In genomic region chr10:79909092-79909922, GRCm38 (mm10) we compare ENCODE assay signal across 8 mouse cellular contexts. TPM values are rescaled to one million over a fixed set of nuclear protein-coding genes. Genes with fewer than 3 reads are reported as not detected.
DNase-seq lines count a peak whose midpoint lies in the region; ATAC-seq and TF ChIP-seq lines count a peak whose summit lies in the region.

No protein-coding gene starts in this region.

- peak overlapping the region; percentile 98 for H3K27ac ChIP-seq in embryonic facial prominence, embryonic 14.5 days (replicated peaks; ENCODE audit: low read depth, low read length)
- H3K27ac ChIP-seq in hindbrain, embryonic 13.5 days: peak overlapping the region; percentile 98
- H3K27ac ChIP-seq in limb, embryonic 11.5 days (replicated peaks; ENCODE audit: low read depth, low read length): no peak overlapping the region

- peak overlapping the region; percentile 97 for H3K9ac ChIP-seq in embryonic facial prominence, embryonic 14.5 days (ENCODE audit: low read depth, low read length)
- H3K9ac ChIP-seq in hindbrain, embryonic 13.5 days: peak overlapping the region; percentile 64
- no peak overlapping the region for H3K9ac ChIP-seq in limb, embryonic 11.5 days (ENCODE audit: low read length)

- no peaks in the 10 kb centered on the region for H3K27me3 ChIP-seq in E14TG2a.4 (ENCODE audit: insufficient read depth, low read length)
- no peaks in the 10 kb centered on the region for H3K27me3 ChIP-seq in embryonic facial prominence, embryonic 14.5 days (replicated peaks; ENCODE audit: control insufficient read depth, insufficient read depth, low read length)
- no peaks in the 10 kb centered on the region for H3K27me3 ChIP-seq in hindbrain, embryonic 13.5 days
- H3K27me3 ChIP-seq in limb, embryonic 11.5 days (ENCODE audit: control insufficient read depth, insufficient read depth, low read length): no peaks in the 10 kb centered on the region

- WGBS in embryonic facial prominence, embryonic 14.5 days: 24% methylated on average over 14 of the region's 14 CpGs
- WGBS in hindbrain, embryonic 13.5 days: 25% methylated on average over 14 of the region's 14 CpGs
- WGBS in limb, embryonic 11.5 days: 23% methylated on average over 14 of the region's 14 CpGs

- no peaks in the 10 kb centered on the region for H3K9me3 ChIP-seq in E14TG2a.4 (ENCODE audit: low read length)
- no peaks in the 10 kb centered on the region for H3K9me3 ChIP-seq in embryonic facial prominence, embryonic 14.5 days (ENCODE audit: control insufficient read depth, low read length)
- H3K9me3 ChIP-seq in hindbrain, embryonic 13.5 days: no peaks in the 10 kb centered on the region
- no peaks in the 10 kb centered on the region; the same call in 1 of the 2 replicates for H3K9me3 ChIP-seq in limb, embryonic 11.5 days (ENCODE audit: control insufficient read depth, low read length)

- peak; percentile 69 for ATAC-seq in embryonic facial prominence, embryonic 14.5 days (ENCODE audit: low read depth)
- ATAC-seq in hindbrain, embryonic 13.5 days (ENCODE audit: low FRiP score): peak; percentile 50
- ATAC-seq in limb, embryonic 11.5 days (ENCODE audit: insufficient number of reproducible peaks, low FRiP score, low TSS enrichment, low read depth): no peak

- H3K4me1 ChIP-seq in E14TG2a.4 (replicated peaks; ENCODE audit: low read depth, low read length): peaks cover 42% of the 10 kb centered on the region
- H3K4me1 ChIP-seq in embryonic facial prominence, embryonic 14.5 days (ENCODE audit: control insufficient read depth, insufficient read depth, low read length): no peaks in the 10 kb centered on the region
- H3K4me1 ChIP-seq in hindbrain, embryonic 13.5 days (replicated peaks): peaks cover 20% of the 10 kb centered on the region
- no peaks in the 10 kb centered on the region for H3K4me1 ChIP-seq in limb, embryonic 11.5 days (ENCODE audit: control insufficient read depth, insufficient read depth, low read length)

- peaks cover 42% of the 10 kb centered on the region for H3K36me3 ChIP-seq in E14TG2a.4 (ENCODE audit: insufficient read depth, low read length)
- H3K36me3 ChIP-seq in embryonic facial prominence, embryonic 14.5 days (ENCODE audit: control insufficient read depth, insufficient read depth, low read length): peaks cover 51% of the 10 kb centered on the region
- H3K36me3 ChIP-seq in hindbrain, embryonic 13.5 days: peaks cover 54% of the 10 kb centered on the region
- peaks cover 12% of the 10 kb centered on the region; the same call in 1 of the 2 replicates for H3K36me3 ChIP-seq in limb, embryonic 11.5 days (ENCODE audit: control insufficient read depth, insufficient read depth, low read length)

- no peak for TF ChIP-seq CTCF in E14TG2a.4 (conservative IDR thresholded peaks at IDR 0.05; ENCODE audit: low read length)

- H3K4me3 ChIP-seq in E14TG2a.4 (replicated peaks; ENCODE audit: low read length): peak overlapping the region; percentile 94
- H3K4me3 ChIP-seq in embryonic facial prominence, embryonic 14.5 days (ENCODE audit: low read depth, low read length): peak overlapping the region; percentile 78
- peak overlapping the region; percentile 63 for H3K4me3 ChIP-seq in hindbrain, embryonic 13.5 days
- H3K4me3 ChIP-seq in limb, embryonic 11.5 days (ENCODE audit: low read depth, low read length): no peak overlapping the region

- peak; percentile 16 for DNase-seq in gastrocnemius, postnatal 25 days
- no peak for DNase-seq in gastrocnemius, adult 8-10 months (ENCODE audit: low spot score in 2 of 2)
- peak; percentile 63 for DNase-seq in embryonic facial prominence, embryonic 14.5 days (ENCODE audit: low spot score)
- peak; percentile 59 for DNase-seq in limb, embryonic 11.5 days (ENCODE audit: low spot score)
- peak; percentile 54 to 57 for DNase-seq in natural killer cell, adult 2 months (ENCODE audit: low spot score in 2 of 2)
- DNase-seq in Muller cell, postnatal 12 days (ENCODE audit: inconsistent ontology term): no peak

- peak overlapping the region; percentile 50 for H3K4me2 ChIP-seq in embryonic facial prominence, embryonic 14.5 days (ENCODE audit: low read depth, low read length)
- peak overlapping the region; percentile 53 for H3K4me2 ChIP-seq in hindbrain, embryonic 13.5 days
- no peak overlapping the region for H3K4me2 ChIP-seq in limb, embryonic 11.5 days (ENCODE audit: low read depth, severe bottlenecking)

RNA-seq across cellular contexts. Expression of gene Med16, which starts 0.6 kb away (rescaled TPM):
- total RNA-seq in gastrocnemius, postnatal 25 days (2021): 10 to 100 TPM; 29.2 to 34.4 TPM
- 10 to 100 TPM; 30.8 to 37.1 (median 32.9) TPM for total RNA-seq in gastrocnemius, adult 8-10 months (2022)
- polyA plus RNA-seq in embryonic facial prominence, embryonic 14.5 days (2014; fragmentation: Nextera tagmentation; extraction: Ambion mirVana): 33.7 and 40.2 TPM in 2 replicates
- polyA plus RNA-seq in hindbrain, embryonic 13.5 days (2015; fragmentation: Nextera tagmentation; extraction: Ambion mirVana): 55.3 and 58.3 TPM in 2 replicates
- polyA plus RNA-seq in limb, embryonic 11.5 days (2014; fragmentation: Nextera tagmentation; extraction: Ambion mirVana): 43.1 and 43.8 TPM in 2 replicates

RNA-seq across cellular contexts. Expression of gene Gm26602, which starts 1.3 kb away (rescaled TPM):
- total RNA-seq in gastrocnemius, postnatal 25 days (2021): not detected
- total RNA-seq in gastrocnemius, adult 8-10 months (2022): not detected
- 4.1 and 6.7 TPM in 2 replicates for polyA plus RNA-seq in embryonic facial prominence, embryonic 14.5 days (2014; fragmentation: Nextera tagmentation; extraction: Ambion mirVana)
- polyA plus RNA-seq in hindbrain, embryonic 13.5 days (2015; fragmentation: Nextera tagmentation; extraction: Ambion mirVana): 20.6 and 22.0 TPM in 2 replicates
- 6.7 TPM in 1 of 2 replicates, not detected in the other for polyA plus RNA-seq in limb, embryonic 11.5 days (2014; fragmentation: Nextera tagmentation; extraction: Ambion mirVana)

RNA-seq across cellular contexts. Expression of gene Kiss1r, which starts 7.5 kb away (rescaled TPM):
- under 1 TPM; 0.18 to 0.29 TPM for total RNA-seq in gastrocnemius, postnatal 25 days (2021)
- under 1 TPM; 0.13 to 0.36 (median 0.22) TPM for total RNA-seq in gastrocnemius, adult 8-10 months (2022)
- 0.56 and 0.58 TPM in 2 replicates for polyA plus RNA-seq in embryonic facial prominence, embryonic 14.5 days (2014; fragmentation: Nextera tagmentation; extraction: Ambion mirVana)
- polyA plus RNA-seq in hindbrain, embryonic 13.5 days (2015; fragmentation: Nextera tagmentation; extraction: Ambion mirVana): 2.1 and 2.3 TPM in 2 replicates
- polyA plus RNA-seq in limb, embryonic 11.5 days (2014; fragmentation: Nextera tagmentation; extraction: Ambion mirVana): 0.21 and 0.34 TPM in 2 replicates

RNA-seq across cellular contexts. Expression of gene R3hdm4, which starts 11.7 kb away (rescaled TPM):
- total RNA-seq in gastrocnemius, postnatal 25 days (2021): 100 to 1,000 TPM; 103 to 113 TPM
- 100 to 1,000 TPM; 124 to 137 (median 129) TPM for total RNA-seq in gastrocnemius, adult 8-10 months (2022)
- 114 and 124 TPM in 2 replicates for polyA plus RNA-seq in embryonic facial prominence, embryonic 14.5 days (2014; fragmentation: Nextera tagmentation; extraction: Ambion mirVana)
- 243 and 256 TPM in 2 replicates for polyA plus RNA-seq in hindbrain, embryonic 13.5 days (2015; fragmentation: Nextera tagmentation; extraction: Ambion mirVana)
- polyA plus RNA-seq in limb, embryonic 11.5 days (2014; fragmentation: Nextera tagmentation; extraction: Ambion mirVana): 133 and 138 TPM in 2 replicates

RNA-seq across cellular contexts. Expression of gene Arid3a, which starts 17.5 kb away (rescaled TPM):
- total RNA-seq in gastrocnemius, postnatal 25 days (2021): 1 to 10 TPM; 2.4 to 2.8 TPM
- 1 to 10 TPM; 1.5 to 2.3 (median 2.1) TPM for total RNA-seq in gastrocnemius, adult 8-10 months (2022)
- 3.1 and 3.5 TPM in 2 replicates for polyA plus RNA-seq in embryonic facial prominence, embryonic 14.5 days (2014; fragmentation: Nextera tagmentation; extraction: Ambion mirVana)
- polyA plus RNA-seq in hindbrain, embryonic 13.5 days (2015; fragmentation: Nextera tagmentation; extraction: Ambion mirVana): 3.5 and 4.0 TPM in 2 replicates
- polyA plus RNA-seq in limb, embryonic 11.5 days (2014; fragmentation: Nextera tagmentation; extraction: Ambion mirVana): 11.8 and 12.9 TPM in 2 replicates

Comparison
In these comparisons a context has a peak if more than half of its experiments do, and no peak if none do; other contexts are left out.
1. DNase-seq: peak in gastrocnemius, postnatal 25 days (single experiment), embryonic facial prominence, embryonic 14.5 days (single experiment), limb, embryonic 11.5 days (single experiment) and natural killer cell, adult 2 months (2 of 2); none in gastrocnemius, adult 8-10 months (0 of 2) and Muller cell, postnatal 12 days (single experiment).